Mouse (Mus musculus): Measurements from ENCODE around the gene Olfr487.
"Not testable (repeated sequence)": the region's sequence is repeated elsewhere in the genome, so short reads cannot be mapped to it uniquely, and the experiment has no call there.

Gene Olfr487

GRCm38 (mm10) chr7:108214536-108214935 lies at the start of gene Olfr487:
TSS of gene Olfr487 (minus strand) at chr7:108214636.
- in situ Hi-C loops (cut with MboI, MseI), result not testable (repeated sequence)

- in situ Hi-C loops (cut with MboI, MseI), result no loop called here
Measured at GRCm38 (mm10) chr7:108258247-108258646, 43.8 kb upstream of the Olfr487 start, which contains the start of gene Olfr488. TSS of gene Olfr488 (minus strand) at chr7:108258347.

- in situ Hi-C loops (cut with MboI, MseI), result no loop called here
Measured at GRCm38 (mm10) chr7:108233551-108233950, 19.1 kb upstream of the Olfr487 start.

- in situ Hi-C loops (cut with MboI, MseI), result no loop called here
Measured at GRCm38 (mm10) chr7:108196938-108197337, 17.5 kb downstream of the Olfr487 start.

- in situ Hi-C loops (cut with MboI, MseI), result not testable (repeated sequence)
Measured at GRCm38 (mm10) chr7:108196337-108196736, 18.1 kb downstream of the Olfr487 start.

GRCm38 (mm10) chr7:108192714-108193113 lies 21.7 kb downstream of the Olfr487 start:
- in situ Hi-C loops (cut with MboI, MseI), result not testable (repeated sequence)

- in situ Hi-C loops (cut with MboI, MseI), result not testable (repeated sequence)
Measured at GRCm38 (mm10) chr7:108191196-108191595, 23.2 kb downstream of the Olfr487 start.

GRCm38 (mm10) chr7:108185237-108185636 lies 29.2 kb downstream of the Olfr487 start:
- in situ Hi-C loops (cut with MboI, MseI), result not testable (repeated sequence)

- in situ Hi-C loops (cut with MboI, MseI), result not testable (repeated sequence)
Measured at GRCm38 (mm10) chr7:108184401-108184800, 30.0 kb downstream of the Olfr487 start.

- in situ Hi-C loops (cut with MboI, MseI), result not testable (repeated sequence)
Measured at GRCm38 (mm10) chr7:108172642-108173041, 41.8 kb downstream of the Olfr487 start, which contains the start of gene Olfr486. TSS of gene Olfr486 (minus strand) at chr7:108172742.

GRCm38 (mm10) chr7:108159771-108160170 lies 54.7 kb downstream of the Olfr487 start, which contains the start of gene Olfr485:
TSS of gene Olfr485 (minus strand) at chr7:108159871.
- in situ Hi-C loops (cut with MboI, MseI), result no loop called here

Measured in T-helper 17 cell (primary cell).